ENCODE assay signal across 8 mouse cellular contexts in the genomic region with DNA sequence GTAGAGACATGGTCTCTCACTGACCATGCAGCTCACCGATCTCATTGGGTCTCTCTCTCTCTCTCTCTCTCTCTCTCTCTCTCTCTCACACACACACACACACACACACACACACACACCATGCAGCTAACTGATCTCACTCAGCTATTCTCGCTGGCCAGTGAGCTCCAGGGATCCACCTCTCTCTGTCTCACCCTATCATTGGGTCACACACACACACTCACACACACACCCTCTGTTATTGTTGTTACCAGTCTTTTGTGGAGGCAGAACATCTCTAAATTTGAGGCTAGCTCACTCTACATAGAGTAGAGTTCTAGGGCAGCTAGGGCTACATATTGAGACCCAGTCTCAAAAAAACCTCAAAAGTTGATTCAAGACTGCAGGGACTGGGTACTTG. TPM values are rescaled to one million over a fixed set of nuclear protein-coding genes. Genes with fewer than 3 reads are reported as not detected.
DNase-seq lines count a peak whose midpoint lies in the region; ATAC-seq and TF ChIP-seq lines count a peak whose summit lies in the region.

No protein-coding gene starts in this region.

- peak overlapping the region; percentile 97 for H3K27ac ChIP-seq in gastrocnemius, adult 2 months
- peak overlapping the region; percentile 46; the same call in 1 of the 2 replicates for H3K27ac ChIP-seq in liver, embryonic 12.5 days
- H3K27ac ChIP-seq in stomach, embryonic 16.5 days (ENCODE audit: low read length) = no peak overlapping the region

- peaks cover 58% of the 10 kb centered on the region for H3K36me3 ChIP-seq in megakaryocyte, embryonic 14.5 days (replicated peaks; ENCODE audit: low read length)
- peaks cover 22% of the 10 kb centered on the region for H3K36me3 ChIP-seq in liver, embryonic 12.5 days
- no peaks in the 10 kb centered on the region for H3K36me3 ChIP-seq in stomach, embryonic 16.5 days (ENCODE audit: control insufficient read depth, insufficient read depth, low read length)

- H3K4me2 ChIP-seq in liver, embryonic 12.5 days = peak overlapping the region; percentile 91
- peak overlapping the region; percentile 92 for H3K4me2 ChIP-seq in stomach, embryonic 16.5 days (ENCODE audit: low read depth, low read length)

- DNase-seq in gastrocnemius, adult 2 months = no peak
- DNase-seq in gastrocnemius, postnatal 10 days = no peak
- DNase-seq in thymus, postnatal 25 days = no peak
- DNase-seq in adrenal gland, postnatal 10 days = no peak

- H3K4me3 ChIP-seq in gastrocnemius, adult 2 months = peak overlapping the region; percentile 77
- H3K4me3 ChIP-seq in megakaryocyte, embryonic 14.5 days (replicated peaks) = peak overlapping the region; percentile 99
- peak overlapping the region; percentile 79 for H3K4me3 ChIP-seq in liver, embryonic 12.5 days
- H3K4me3 ChIP-seq in stomach, embryonic 16.5 days (replicated peaks; ENCODE audit: low read length) = peak overlapping the region; percentile 96; the same call in 1 of the 2 replicates

- WGBS in liver, embryonic 12.5 days (ENCODE audit: insufficient replicate concordance) = 32% methylated on average over 2 of the region's 2 CpGs
- 58% methylated on average over 2 of the region's 2 CpGs for WGBS in stomach, embryonic 16.5 days

- peaks cover 81% of the 10 kb centered on the region for H3K4me1 ChIP-seq in megakaryocyte, embryonic 14.5 days
- H3K4me1 ChIP-seq in liver, embryonic 12.5 days = peaks cover 70% of the 10 kb centered on the region
- peaks cover 22% of the 10 kb centered on the region for H3K4me1 ChIP-seq in stomach, embryonic 16.5 days (ENCODE audit: control insufficient read depth, insufficient read depth, low read length)

- no peaks in the 10 kb centered on the region for H3K9me3 ChIP-seq in megakaryocyte, embryonic 14.5 days
- no peaks in the 10 kb centered on the region for H3K9me3 ChIP-seq in liver, embryonic 12.5 days (replicated peaks)
- no peaks in the 10 kb centered on the region for H3K9me3 ChIP-seq in stomach, embryonic 16.5 days (replicated peaks; ENCODE audit: control insufficient read depth, low read length)

- no peak for TF ChIP-seq CTCF in gastrocnemius, adult 2 months (IDR thresholded peaks at IDR 0.05)

- H3K9ac ChIP-seq in liver, embryonic 12.5 days = peak overlapping the region; percentile 93
- 0 out of 2 replicates have a peak overlapping the region, but pooled peaks have one; percentile 92 for H3K9ac ChIP-seq in stomach, embryonic 16.5 days (ENCODE audit: low read length)

- intact Hi-C loops in gastrocnemius, adult 2 months (cut with DNase I) = no loop called here

- no peaks in the 10 kb centered on the region for H3K27me3 ChIP-seq in megakaryocyte, embryonic 14.5 days (replicated peaks)
- no peaks in the 10 kb centered on the region for H3K27me3 ChIP-seq in liver, embryonic 12.5 days (replicated peaks)
- no peaks in the 10 kb centered on the region for H3K27me3 ChIP-seq in stomach, embryonic 16.5 days (ENCODE audit: control insufficient read depth, insufficient read depth, low read length)

- ATAC-seq in megakaryocyte, adult 5-6 weeks (ENCODE audit: poor library complexity, severe bottlenecking) = no peak
- ATAC-seq in liver, embryonic 12.5 days = no peak
- no peak for ATAC-seq in stomach, embryonic 16.5 days (ENCODE audit: insufficient read depth, low FRiP score)

RNA-seq across cellular contexts. Expression of gene Dnm2, which starts 1.8 kb away (rescaled TPM):
- 10 to 100 TPM; 38.2 to 41.8 TPM for total RNA-seq in gastrocnemius, adult 2 months (2021)
- 10 to 100 TPM; 52.4 to 64.5 TPM for total RNA-seq in gastrocnemius, postnatal 10 days (2021)
- polyA plus RNA-seq in megakaryocyte, embryonic 14.5 days (2012; ENCODE audit: insufficient read depth, low replicate concordance) = 714 and 929 TPM in 2 replicates
- total RNA-seq in megakaryocyte, adult 5-6 weeks (2015) = 94.9 and 101 TPM in 2 replicates
- 131 and 144 TPM in 2 replicates for total RNA-seq in megakaryocyte, adult 5-6 weeks (2017)
- 72.2 and 75.5 TPM in 2 replicates for polyA plus RNA-seq in liver, embryonic 12.5 days (2016; fragmentation: Nextera tagmentation; extraction: Ambion mirVana)
- polyA plus RNA-seq in stomach, embryonic 16.5 days (2015; fragmentation: Nextera tagmentation; extraction: Ambion mirVana) = 81.4 and 97.2 TPM in 2 replicates
- 10 to 100 TPM; 79.1 to 94.7 TPM for total RNA-seq in adrenal gland, postnatal 10 days (2021)

RNA-seq across cellular contexts. Expression of gene Qtrt1, which starts 14.9 kb away (rescaled TPM):
- 1 to 10 TPM; 7.0 to 8.4 TPM for total RNA-seq in gastrocnemius, adult 2 months (2021)
- total RNA-seq in gastrocnemius, postnatal 10 days (2021) = 10 to 100 TPM in 1 of 2 experiments, 1 to 10 TPM in 1; 8.5 to 11.4 TPM
- polyA plus RNA-seq in megakaryocyte, embryonic 14.5 days (2012; ENCODE audit: insufficient read depth, low replicate concordance) = 20.1 and 20.7 TPM in 2 replicates
- 5.4 and 11.8 TPM in 2 replicates for total RNA-seq in megakaryocyte, adult 5-6 weeks (2015)
- total RNA-seq in megakaryocyte, adult 5-6 weeks (2017) = 6.7 and 9.8 TPM in 2 replicates
- polyA plus RNA-seq in liver, embryonic 12.5 days (2016; fragmentation: Nextera tagmentation; extraction: Ambion mirVana) = 31.2 and 32.7 TPM in 2 replicates
- 51.1 and 51.4 TPM in 2 replicates for polyA plus RNA-seq in stomach, embryonic 16.5 days (2015; fragmentation: Nextera tagmentation; extraction: Ambion mirVana)
- total RNA-seq in adrenal gland, postnatal 10 days (2021) = 10 to 100 TPM; 14.8 to 21.1 TPM

RNA-seq across cellular contexts. Expression of gene Ilf3, which starts 58.9 kb away (rescaled TPM):
- 10 to 100 TPM; 21.2 to 25.2 TPM for total RNA-seq in gastrocnemius, adult 2 months (2021)
- 10 to 100 TPM; 34.9 to 49.0 TPM for total RNA-seq in gastrocnemius, postnatal 10 days (2021)
- polyA plus RNA-seq in megakaryocyte, embryonic 14.5 days (2012; ENCODE audit: insufficient read depth, low replicate concordance) = 55.5 and 62.9 TPM in 2 replicates
- 21.7 and 22.9 TPM in 2 replicates for total RNA-seq in megakaryocyte, adult 5-6 weeks (2015)
- 42.0 and 42.5 TPM in 2 replicates for total RNA-seq in megakaryocyte, adult 5-6 weeks (2017)
- polyA plus RNA-seq in liver, embryonic 12.5 days (2016; fragmentation: Nextera tagmentation; extraction: Ambion mirVana) = 84.1 and 85.3 TPM in 2 replicates
- 144 and 147 TPM in 2 replicates for polyA plus RNA-seq in stomach, embryonic 16.5 days (2015; fragmentation: Nextera tagmentation; extraction: Ambion mirVana)
- 10 to 100 TPM; 54.4 to 67.4 TPM for total RNA-seq in adrenal gland, postnatal 10 days (2021)
